Mouse (Mus musculus) limb, embryonic 10.5 days (tissue): ENCODE results near the gene Nsl1. TPM values are rescaled to one million over a fixed set of nuclear protein-coding genes. Genes with fewer than 3 reads are reported as not detected.

Experiments
- DNase-seq: peaks from one replicate; pipeline ENCODE4 v3.0.0-alpha.2; 2017; ENCODE audit warnings: low spot score
- H3K27ac ChIP-seq: fragments of 300-500 bp; sonication (generic); 2 replicates; pipeline ENCODE4 v1.5.1; 2016; ENCODE audit warnings: mild to moderate bottlenecking
- H3K27me3 ChIP-seq: fragments of 300-500 bp; sonication (generic); 2 replicates; pipeline ENCODE4 v1.6.1; 2016; ENCODE audit warnings: low read depth, mild to moderate bottlenecking; ENCODE audit not compliant: poor library complexity, severe bottlenecking
- H3K36me3 ChIP-seq: fragments of 300-500 bp; sonication (generic); 2 replicates; pipeline ENCODE4 v1.6.1; 2016; ENCODE audit warnings: mild to moderate bottlenecking, moderate library complexity
- H3K4me1 ChIP-seq: fragments of 300-500 bp; sonication (generic); 2 replicates; pipeline ENCODE4 v1.6.1; 2016
- H3K4me3 ChIP-seq: fragments of 300-500 bp; sonication (generic); 2 replicates; pipeline ENCODE4 v1.5.1; 2016; ENCODE audit warnings: mild to moderate bottlenecking, moderate library complexity
- H3K9me3 ChIP-seq: fragments of 300-500 bp; sonication (generic); replicated peaks from 2 replicates; pipeline ENCODE4 v1.6.1; 2016; ENCODE audit warnings: mild to moderate bottlenecking
- WGBS: fragments of 180-500 bp; shearing (Covaris S2); methylation state at CpG from one replicate; pipeline ENCODE4 v1.1.7; 2016; 5-methylcytosine and 5-hydroxymethylcytosine counted together
- polyA plus RNA-seq: library from polyadenylated mRNA; unstranded; fragments of >200 nt; fragmentation: Nextera tagmentation; extraction: Ambion mirVana; gene quantifications from 2 replicates; pipeline ENCODE4 v1.2.1, GENCODE M21; 2016

The Nsl1 gene
- polyA plus RNA-seq, 1 experiment from 2014 or later: 37.5 TPM

GRCm38 (mm10) chr1:191086960-191087359, 24.1 kb downstream of the Nsl1 start:
- WGBS: 85% methylated on average over 8 of the region's 8 CpGs
- no peaks in the 10 kb centered on the region for H3K9me3 ChIP-seq
- H3K4me1 ChIP-seq: peaks cover 5% of the 10 kb centered on the region; the same call in 1 of the 2 replicates
- no peak for DNase-seq
- H3K36me3 ChIP-seq: peaks cover 44% of the 10 kb centered on the region
- no peak overlapping the region for H3K27ac ChIP-seq
- no peaks in the 10 kb centered on the region for H3K27me3 ChIP-seq
- H3K4me3 ChIP-seq: no peak overlapping the region

- H3K4me3 ChIP-seq: no peak overlapping the region
- WGBS: 93% methylated on average over 5 of the region's 5 CpGs
- peaks cover 34% of the 10 kb centered on the region for H3K36me3 ChIP-seq
Measured at GRCm38 (mm10) chr1:191087955-191088354, 25.1 kb downstream of the Nsl1 start.

GRCm38 (mm10) chr1:191089355-191089754, 26.5 kb downstream of the Nsl1 start:
- 72% methylated on average over 6 of the region's 6 CpGs for WGBS
- H3K27me3 ChIP-seq: no peaks in the 10 kb centered on the region
- no peaks in the 10 kb centered on the region for H3K9me3 ChIP-seq
- DNase-seq: no peak
- no peak overlapping the region for H3K27ac ChIP-seq
- no peak overlapping the region for H3K4me3 ChIP-seq
- H3K4me1 ChIP-seq: peaks cover 5% of the 10 kb centered on the region; the same call in 1 of the 2 replicates
- H3K36me3 ChIP-seq: peaks cover 20% of the 10 kb centered on the region

More at GRCm38 (mm10) chr1:191087955-191088354, 25.1 kb downstream of the Nsl1 start:
- Histone ChIP-seq H3K27me3 (no peaks in the 10 kb centered on the region), H3K27ac (no peak overlapping the region), H3K9me3 (no peaks in the 10 kb centered on the region), H3K4me1 (peaks cover 5% of the 10 kb centered on the region; the same call in 1 of the 2 replicates)
- no peak for DNase-seq

DNA sequence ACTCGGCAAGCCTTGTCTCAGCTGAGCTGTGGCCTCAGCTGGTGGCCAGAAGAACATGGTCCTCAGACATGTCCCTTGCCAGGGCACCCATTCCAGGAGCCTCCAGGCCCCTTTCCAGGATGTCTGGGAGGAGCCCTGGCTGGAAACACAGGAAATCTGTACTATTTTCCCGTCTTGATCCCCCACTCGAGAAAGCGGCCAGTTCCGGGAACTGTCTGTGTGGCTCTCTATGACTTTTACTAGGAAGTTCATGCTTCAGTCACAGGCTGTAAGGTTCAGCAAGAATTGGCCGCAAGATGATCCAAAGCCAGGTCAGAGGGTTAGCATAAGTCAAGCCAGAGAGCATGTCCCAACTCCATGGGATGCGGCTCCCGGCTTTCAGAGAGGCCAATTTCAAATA, 29.2 kb downstream of the Nsl1 start:
- Histone ChIP-seq H3K27me3 (peaks cover 10% of the 10 kb centered on the region), H3K4me1 (peaks cover 8% of the 10 kb centered on the region), H3K27ac (no peak overlapping the region), H3K36me3 (no peaks in the 10 kb centered on the region), H3K9me3 (no peaks in the 10 kb centered on the region), H3K4me3 (no peak overlapping the region)
- DNase-seq: no peak
- WGBS: 82% methylated on average over 8 of the region's 8 CpGs

DNA sequence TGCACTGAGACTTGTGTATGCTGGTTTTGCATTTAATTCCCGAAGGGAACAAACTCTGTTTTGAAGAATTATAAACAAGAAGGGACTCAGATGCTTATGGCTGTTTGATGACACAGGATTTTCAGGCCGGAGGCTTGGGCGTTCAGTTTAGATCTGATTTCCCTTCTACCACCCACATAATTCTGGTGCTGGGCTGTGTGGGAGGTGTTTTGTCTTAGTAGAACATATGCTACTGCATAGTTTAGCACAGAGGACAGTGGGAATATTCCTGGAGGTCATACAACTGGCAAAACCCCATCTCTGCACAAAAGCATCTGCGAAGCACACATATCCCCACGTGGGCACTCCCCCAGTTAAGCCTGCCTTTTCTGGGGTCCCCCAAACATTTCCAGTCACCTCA, 30.8 kb downstream of the Nsl1 start:
- Histone ChIP-seq H3K27me3 (peaks cover 17% of the 10 kb centered on the region), H3K36me3 (no peaks in the 10 kb centered on the region), H3K27ac (no peak overlapping the region), H3K9me3 (no peaks in the 10 kb centered on the region), H3K4me1 (peaks cover 23% of the 10 kb centered on the region), H3K4me3 (no peak overlapping the region)
- no peak for DNase-seq
- 87% methylated on average over 5 of the region's 5 CpGs for WGBS

DNA sequence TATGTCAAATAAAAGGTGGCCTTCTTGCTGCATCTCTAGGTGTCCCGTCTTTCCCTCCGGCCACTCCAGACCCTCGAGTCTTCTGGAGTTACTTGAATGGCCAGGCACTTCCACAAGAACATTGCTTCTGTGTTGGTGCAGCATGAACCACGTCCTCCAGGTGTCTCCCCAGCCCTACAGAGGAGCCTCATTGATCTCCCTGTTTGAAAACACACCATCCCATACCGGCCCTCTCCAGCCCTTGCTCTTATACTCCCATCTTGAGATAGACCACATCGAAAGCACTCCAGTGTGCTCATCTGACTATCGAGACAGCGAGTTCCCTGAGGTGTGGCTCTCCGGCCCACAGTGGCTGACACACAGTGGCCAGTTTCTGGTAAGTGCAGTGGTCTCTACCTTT, 32.2 kb downstream of the Nsl1 start:
- WGBS: 74% methylated on average over 9 of the region's 9 CpGs
- no peak for DNase-seq
- no peaks in the 10 kb centered on the region for H3K36me3 ChIP-seq
- H3K9me3 ChIP-seq: no peaks in the 10 kb centered on the region
- peaks cover 36% of the 10 kb centered on the region for H3K4me1 ChIP-seq
- no peak overlapping the region for H3K27ac ChIP-seq
- H3K27me3 ChIP-seq: peaks cover 31% of the 10 kb centered on the region
- no peak overlapping the region for H3K4me3 ChIP-seq

DNA sequence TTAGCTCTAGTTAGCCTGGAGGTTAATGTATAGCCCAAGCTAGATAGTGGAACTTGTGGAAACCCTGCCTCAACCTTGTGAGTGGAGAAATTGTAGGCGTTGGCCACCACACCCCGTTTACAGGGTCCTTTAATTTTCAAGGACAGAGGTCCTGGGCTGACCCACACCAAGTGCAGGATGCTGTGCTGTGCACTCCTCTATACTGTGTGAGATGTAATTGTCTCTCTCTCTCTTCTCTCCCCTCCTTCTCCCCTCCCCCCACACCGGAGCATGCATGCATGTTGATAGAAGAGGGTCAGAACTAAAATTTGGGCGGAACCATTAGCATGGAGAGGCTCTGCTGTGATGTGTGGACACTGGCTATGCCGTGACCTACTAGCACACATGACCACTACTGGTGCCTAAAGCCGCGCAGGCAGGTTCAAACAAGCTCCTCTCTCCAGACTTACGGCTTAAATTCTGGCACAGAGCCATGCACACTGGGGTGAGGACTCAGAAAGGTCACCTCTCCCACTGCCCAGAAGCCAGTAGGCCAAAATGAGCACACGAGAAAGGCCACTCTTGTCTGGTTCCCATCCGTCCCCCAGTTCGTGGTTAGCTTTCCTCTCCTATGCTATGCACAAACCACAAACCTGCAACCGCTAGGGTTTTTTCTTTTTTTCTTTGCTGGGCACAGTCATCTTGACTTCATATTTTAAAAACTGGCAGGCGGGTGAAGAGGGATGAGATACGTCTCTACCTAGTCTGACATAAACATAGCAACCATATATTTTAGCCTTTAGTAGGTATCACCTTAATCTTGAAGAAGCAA, 34.3 kb downstream of the Nsl1 start:
- Histone ChIP-seq H3K4me1 (peaks cover 30% of the 10 kb centered on the region), H3K9me3 (no peaks in the 10 kb centered on the region), H3K27ac (no peak overlapping the region), H3K36me3 (no peaks in the 10 kb centered on the region), H3K27me3 (peaks cover 33% of the 10 kb centered on the region), H3K4me3 (peak overlapping the region; percentile 74)
- DNase-seq: no peak
- 57% methylated on average over 14 of the region's 14 CpGs for WGBS

- under 1% methylated on average over 95 of the region's 95 CpGs for WGBS
- peaks cover 33% of the 10 kb centered on the region for H3K27me3 ChIP-seq
- H3K4me3 ChIP-seq: peak within 1 kb of the TSS; percentile 74
- H3K27ac ChIP-seq: peak within 1 kb of the TSS; percentile 85
- no peaks in the 10 kb centered on the region for H3K36me3 ChIP-seq
- H3K9me3 ChIP-seq: no peaks in the 10 kb centered on the region
- peaks cover 30% of the 10 kb centered on the region for H3K4me1 ChIP-seq
- peak; percentile 79 for DNase-seq
Measured at GRCm38 (mm10) chr1:191097802-191098747, 35.3 kb downstream of the Nsl1 start, which contains the start of gene Batf3. TSS of gene Batf3 (plus strand) at chr1:191097847.

- Histone ChIP-seq H3K9me3 (no peaks in the 10 kb centered on the region), H3K27me3 (peaks cover 33% of the 10 kb centered on the region), H3K4me3 (peak overlapping the region; percentile 74), H3K4me1 (peaks cover 30% of the 10 kb centered on the region), H3K27ac (no peak overlapping the region), H3K36me3 (no peaks in the 10 kb centered on the region)
- no peak for DNase-seq
- 37% methylated on average over 5 of the region's 5 CpGs for WGBS
Measured at GRCm38 (mm10) chr1:191099114-191099513, 36.3 kb downstream of the Nsl1 start.

- no peak overlapping the region; the same call in 1 of the 2 replicates for H3K4me3 ChIP-seq
- no peaks in the 10 kb centered on the region for H3K9me3 ChIP-seq
- 72% methylated on average over 5 of the region's 5 CpGs for WGBS
- H3K36me3 ChIP-seq: no peaks in the 10 kb centered on the region
- H3K27me3 ChIP-seq: peaks cover 33% of the 10 kb centered on the region
- H3K4me1 ChIP-seq: peaks cover 30% of the 10 kb centered on the region
- no peak for DNase-seq
- no peak overlapping the region for H3K27ac ChIP-seq
Measured at GRCm38 (mm10) chr1:191099772-191100291, 37.0 kb downstream of the Nsl1 start.

DNA sequence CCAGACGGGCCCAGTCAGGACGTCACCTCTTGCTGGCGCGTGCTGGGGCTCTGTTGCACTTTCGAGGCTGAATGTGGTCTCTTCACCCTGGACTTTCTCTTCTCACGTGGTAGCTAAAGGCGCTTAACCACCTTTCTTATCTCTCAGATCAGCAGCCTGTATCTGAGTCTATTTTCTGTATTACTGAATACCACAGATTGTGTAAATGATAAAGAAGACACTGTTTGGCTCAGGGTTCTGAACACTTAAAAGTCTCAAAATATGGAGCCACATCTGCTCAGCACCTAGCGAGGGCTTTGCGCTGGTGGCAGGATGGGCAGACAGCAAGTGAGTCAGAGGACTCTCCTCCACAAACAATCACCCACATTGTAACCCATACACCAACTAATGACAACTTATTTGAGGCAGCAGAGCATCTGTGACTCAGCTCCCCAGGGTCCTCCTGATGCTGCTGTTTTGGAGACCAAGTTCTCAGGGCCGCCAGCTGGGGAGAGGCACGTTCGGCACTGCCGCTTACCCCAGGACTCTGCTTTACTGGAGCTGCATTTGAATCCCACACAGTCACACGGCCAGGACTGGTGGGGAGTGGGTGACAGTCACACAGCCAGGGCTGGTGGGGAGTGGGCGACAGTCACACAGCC, 40.0 kb downstream of the Nsl1 start:
- Histone ChIP-seq H3K27ac (no peak overlapping the region), H3K36me3 (no peaks in the 10 kb centered on the region), H3K9me3 (no peaks in the 10 kb centered on the region), H3K4me1 (peaks cover 19% of the 10 kb centered on the region), H3K4me3 (no peak overlapping the region), H3K27me3 (peaks cover 20% of the 10 kb centered on the region)
- DNase-seq: no peak
- WGBS: 78% methylated on average over 15 of the region's 15 CpGs

GRCm38 (mm10) chr1:191105246-191105645, 42.4 kb downstream of the Nsl1 start:
- no peak for DNase-seq
- Histone ChIP-seq H3K36me3 (no peaks in the 10 kb centered on the region), H3K27me3 (no peaks in the 10 kb centered on the region), H3K4me1 (no peaks in the 10 kb centered on the region), H3K9me3 (no peaks in the 10 kb centered on the region), H3K27ac (no peak overlapping the region), H3K4me3 (no peak overlapping the region)
- 83% methylated on average over 9 of the region's 9 CpGs for WGBS
